12 mouse cellular contexts compared by ENCODE assay signal in genomic region chr10:122564473-122564872, GRCm38 (mm10).
DNase-seq lines count a peak whose midpoint lies in the region; ATAC-seq lines count a peak whose summit lies in the region.
"Had no signal": no experiment of that assay in that cellular context is flagged by ENCODE, and none has a peak within 500 bp of the region (broad histone marks: within the 10 kb centered on the region; RNA-seq: fewer than 3 reads in every experiment).

No protein-coding gene starts in this region.

- no peaks in the 10 kb centered on the region for H3K9me3 ChIP-seq in embryonic facial prominence, embryonic 15.5 days (replicated peaks)
- no peaks in the 10 kb centered on the region for H3K9me3 ChIP-seq in intestine, embryonic 16.5 days (ENCODE audit: control insufficient read depth, low read length)
- H3K9me3 ChIP-seq in neural tube, embryonic 14.5 days (ENCODE audit: control insufficient read depth, low read length): no peaks in the 10 kb centered on the region

- H3K27ac ChIP-seq in embryonic facial prominence, embryonic 15.5 days (replicated peaks): no peak overlapping the region
- no peak overlapping the region for H3K27ac ChIP-seq in intestine, embryonic 16.5 days (ENCODE audit: low read length)
- H3K27ac ChIP-seq in neural tube, embryonic 14.5 days (ENCODE audit: low read depth, low read length): peak overlapping the region; percentile 60

- no peak overlapping the region for H3K4me3 ChIP-seq in embryonic facial prominence, embryonic 15.5 days (replicated peaks)
- H3K4me3 ChIP-seq in intestine, embryonic 16.5 days (ENCODE audit: low read length): no peak overlapping the region
- no peak overlapping the region for H3K4me3 ChIP-seq in neural tube, embryonic 14.5 days (ENCODE audit: low read depth, low read length)

- no peaks in the 10 kb centered on the region for H3K36me3 ChIP-seq in embryonic facial prominence, embryonic 15.5 days
- H3K36me3 ChIP-seq in intestine, embryonic 16.5 days (ENCODE audit: control insufficient read depth, insufficient read depth, low read length): no peaks in the 10 kb centered on the region
- H3K36me3 ChIP-seq in neural tube, embryonic 14.5 days (ENCODE audit: control insufficient read depth, insufficient read depth, low read length): no peaks in the 10 kb centered on the region

- no peak for ATAC-seq in embryonic facial prominence, embryonic 15.5 days (ENCODE audit: insufficient number of reproducible peaks, low FRiP score, low TSS enrichment, low read depth)
- no peak for ATAC-seq in intestine, embryonic 16.5 days
- ATAC-seq in neural tube, embryonic 14.5 days (ENCODE audit: low read depth): no peak

- no peaks in the 10 kb centered on the region for H3K27me3 ChIP-seq in embryonic facial prominence, embryonic 15.5 days
- no peaks in the 10 kb centered on the region for H3K27me3 ChIP-seq in intestine, embryonic 16.5 days (replicated peaks; ENCODE audit: control insufficient read depth, insufficient read depth, low read length)
- no peaks in the 10 kb centered on the region for H3K27me3 ChIP-seq in neural tube, embryonic 14.5 days (ENCODE audit: control insufficient read depth, insufficient read depth, low read length)

- DNase-seq in layer of hippocampus, adult 9-11 months: peak; percentile 63
- DNase-seq in layer of hippocampus, adult 9-10 months (ENCODE audit: low spot score): no peak
- no peak for DNase-seq in adrenal gland, adult 2 months
- no peak for DNase-seq in right cerebral cortex, postnatal 4 days
- DNase-seq in Muller cell, postnatal 12 days (ENCODE audit: inconsistent ontology term): no peak
- DNase-seq: adrenal gland, postnatal 25 days; cerebellum, adult 11-12 months; thymus, postnatal 25 days had no signal

- 0 out of 2 replicates have a peak overlapping the region, but pooled peaks have one; percentile 17 for H3K4me2 ChIP-seq in embryonic facial prominence, embryonic 15.5 days (replicated peaks)
- H3K4me2 ChIP-seq in intestine, embryonic 16.5 days (ENCODE audit: low read depth, low read length): 0 out of 2 replicates have a peak overlapping the region, but pooled peaks have one; percentile 26
- H3K4me2 ChIP-seq in neural tube, embryonic 14.5 days (ENCODE audit: low read depth, low read length): peak overlapping the region; percentile 40; the same call in 1 of the 2 replicates
- H3K4me2 ChIP-seq: heart, embryonic 11.5 days had no signal

- 71% methylated on average over 10 of the region's 10 CpGs for WGBS in embryonic facial prominence, embryonic 15.5 days
- 70% methylated on average over 10 of the region's 10 CpGs for WGBS in intestine, embryonic 16.5 days
- 73% methylated on average over 10 of the region's 10 CpGs for WGBS in neural tube, embryonic 14.5 days

- no peak overlapping the region for H3K9ac ChIP-seq in embryonic facial prominence, embryonic 15.5 days
- no peak overlapping the region for H3K9ac ChIP-seq in intestine, embryonic 16.5 days (ENCODE audit: low read depth, low read length)
- peak overlapping the region; percentile 46; the same call in 1 of the 2 replicates for H3K9ac ChIP-seq in neural tube, embryonic 14.5 days (replicated peaks; ENCODE audit: low read depth, low read length)

- H3K4me1 ChIP-seq in embryonic facial prominence, embryonic 15.5 days: no peaks in the 10 kb centered on the region
- H3K4me1 ChIP-seq in intestine, embryonic 16.5 days (ENCODE audit: control insufficient read depth, insufficient read depth, low read length): peaks cover 3% of the 10 kb centered on the region; the same call in 1 of the 2 replicates
- H3K4me1 ChIP-seq in neural tube, embryonic 14.5 days (ENCODE audit: control insufficient read depth, insufficient read depth, low read length): peaks cover 6% of the 10 kb centered on the region; the same call in 1 of the 2 replicates
